Mouse (Mus musculus): ENCODE measurements around the gene Nup107.

GRCm38 (mm10) chr10:117797684-117798083 lies 5.2 kb upstream of the Nup107 start:
- no peak for TF ChIP-seq CTCF (IDR thresholded peaks at IDR 0.05; ENCODE audit: extremely low read depth, insufficient read depth, low read length)
- TF ChIP-seq POLR2A (IDR thresholded peaks at IDR 0.05; ENCODE audit: extremely low read depth, insufficient read depth, low read length): no peak

All from cortical plate, adult 2 months (tissue).